Mouse (Mus musculus): ENCODE measurements around the gene Lpp.

DNA sequence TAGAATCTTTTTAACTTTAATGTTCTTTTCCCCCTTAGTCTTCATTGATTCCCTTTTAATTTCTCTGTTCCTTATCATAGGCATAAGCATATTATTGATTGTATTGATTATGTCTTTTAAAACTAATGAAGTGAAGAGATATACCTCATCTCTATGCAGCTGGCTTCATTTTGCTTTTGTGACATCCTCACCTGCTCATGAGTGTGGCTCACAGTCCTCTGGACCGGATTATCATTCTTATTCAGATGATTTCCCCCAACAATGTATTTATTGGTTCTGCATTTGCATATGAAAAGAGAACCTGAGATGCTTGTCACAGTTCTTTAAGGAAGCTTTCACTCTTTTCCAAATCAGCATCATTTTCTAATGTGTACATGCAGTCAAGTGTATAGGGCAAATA is 408.5 kb downstream of the Lpp start:
- TF ChIP-seq CTCF (IDR thresholded peaks at IDR 0.05; ENCODE audit: borderline replicate concordance, insufficient read depth, low read depth, low read length) = no peak
- TF ChIP-seq POLR2A (IDR thresholded peaks at IDR 0.05; ENCODE audit: borderline replicate concordance, insufficient read depth, low read length) = no peak

Measured in cerebellum, adult 2 months (tissue).